Mouse (Mus musculus) MN1 (cell line): Measurements from ENCODE around the gene Ryk.
"Not testable (repeated sequence)": the region's sequence is repeated elsewhere in the genome, so short reads cannot be mapped to it uniquely, and the experiment has no call there.

Experiments
- DNase-seq: peaks from one replicate; pipeline ENCODE4 v3.0.0-alpha.2; 2016; ENCODE audit warnings: low spot score

The Ryk gene

DNA sequence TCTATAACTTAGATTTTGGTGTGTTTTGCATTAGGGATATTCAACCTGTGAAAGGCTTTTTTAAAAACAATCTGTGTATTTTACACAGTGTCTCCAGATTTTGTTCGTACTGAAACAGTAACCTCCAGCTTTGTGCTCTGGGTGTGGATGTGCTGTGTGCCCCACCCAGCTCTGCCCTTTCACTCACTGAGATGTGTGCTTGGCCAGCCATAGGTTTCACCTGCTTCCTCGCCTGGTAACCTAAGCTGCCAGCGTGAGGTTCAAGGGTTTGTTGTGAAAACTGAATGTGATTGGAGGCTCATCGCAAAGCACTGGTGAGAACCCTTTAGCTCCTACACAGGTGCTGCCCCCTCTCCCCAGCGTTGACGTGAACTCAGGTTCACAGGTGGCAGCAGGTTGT is 70.2 kb downstream of the Ryk start:
- no peak for DNase-seq

GRCm38 (mm10) chr9:102906781-102907180 is 72.1 kb downstream of the Ryk start:
- no peak for DNase-seq

DNA sequence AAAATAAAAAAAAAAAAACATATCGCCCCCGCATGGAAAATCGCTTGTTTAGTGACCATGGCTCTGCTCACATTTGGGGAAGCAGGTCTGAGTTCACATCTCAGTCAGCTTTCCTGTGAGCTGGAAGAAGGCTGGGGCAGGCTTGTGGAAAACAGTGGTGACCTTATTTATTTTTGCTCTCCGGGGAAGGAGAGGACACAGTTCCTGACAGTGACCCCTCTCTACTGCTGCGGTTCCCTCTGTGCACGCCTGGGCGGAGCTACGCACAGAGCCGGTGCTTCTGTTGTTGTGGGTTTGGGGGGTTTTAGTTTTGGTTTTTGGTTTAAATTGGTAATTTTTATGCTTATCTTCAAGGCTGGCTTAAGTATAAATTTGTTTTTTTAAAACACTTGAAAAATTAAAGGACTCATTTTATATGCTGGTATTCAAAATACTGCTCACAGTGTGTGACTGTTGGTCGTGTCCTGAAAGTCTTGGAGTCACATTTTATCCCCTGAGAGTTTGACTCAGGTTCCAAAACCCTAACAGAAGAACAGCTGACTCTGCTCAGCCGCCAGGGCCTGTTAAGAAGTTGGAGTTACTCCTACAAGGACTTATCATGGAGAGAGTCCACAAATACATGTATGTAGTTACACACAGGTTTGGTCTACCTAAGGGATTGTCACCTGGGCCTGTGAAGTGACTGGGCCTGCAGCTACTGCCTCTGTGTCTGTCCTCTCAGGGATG is 73.0 kb downstream of the Ryk start:
- no peak for DNase-seq

DNA sequence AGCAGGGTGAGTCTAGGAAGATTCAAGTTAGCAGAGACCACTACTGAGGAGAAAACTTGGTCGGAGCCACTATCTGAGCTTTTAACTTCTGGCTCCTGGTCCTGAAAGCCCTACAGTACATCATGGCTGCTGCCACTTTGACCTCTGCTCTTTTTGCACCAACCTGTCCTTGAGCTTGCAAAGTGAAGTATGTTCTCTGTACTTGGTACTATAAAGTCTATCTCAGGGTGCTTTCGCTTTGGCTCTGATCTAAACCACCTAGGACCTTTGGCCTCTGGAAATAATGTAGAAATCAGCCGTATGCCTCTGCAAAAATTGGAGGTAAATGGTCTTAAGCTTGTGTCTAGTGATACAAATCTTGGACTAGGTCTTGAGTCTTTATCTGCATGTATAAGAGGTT is 76.8 kb downstream of the Ryk start:
- no peak for DNase-seq

DNA sequence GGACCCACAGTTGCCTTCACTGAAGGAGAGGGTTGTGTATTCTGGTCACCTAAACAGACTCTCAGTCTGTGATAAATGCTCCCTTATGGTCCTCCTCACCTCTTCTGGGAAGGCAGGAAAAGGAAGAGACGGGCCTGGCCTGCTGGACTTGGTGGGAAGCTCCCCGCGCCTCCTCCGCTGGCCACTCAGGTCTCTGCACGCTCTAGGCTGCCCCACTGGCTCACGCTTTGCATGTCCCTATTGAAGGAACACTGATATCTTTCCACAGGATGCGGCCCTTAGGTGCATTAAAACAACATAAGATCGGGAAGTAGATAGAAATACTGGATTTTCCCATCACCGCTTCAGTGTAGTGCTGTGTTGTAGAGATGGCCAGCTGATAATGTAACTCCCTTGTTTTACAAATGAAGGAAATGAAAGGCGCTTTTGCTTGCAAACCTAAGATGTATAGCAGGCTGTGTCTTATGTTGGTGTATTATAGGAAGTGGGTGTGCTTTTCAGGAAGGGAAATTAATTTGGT is 77.9 kb downstream of the Ryk start:
- DNase-seq: no peak

- not testable (repeated sequence) for DNase-seq
Observed at GRCm38 (mm10) chr9:102913597-102913996, 78.9 kb downstream of the Ryk start.

- no peak for DNase-seq
Observed at GRCm38 (mm10) chr9:102914583-102914982, 79.9 kb downstream of the Ryk start.

GRCm38 (mm10) chr9:102915292-102915854 is 80.7 kb downstream of the Ryk start:
- DNase-seq: no peak

- DNase-seq: no peak
Observed at GRCm38 (mm10) chr9:102916076-102916475, 81.4 kb downstream of the Ryk start.

GRCm38 (mm10) chr9:102917532-102918129 is 82.9 kb downstream of the Ryk start:
- no peak for DNase-seq

GRCm38 (mm10) chr9:102919486-102919885 is 84.8 kb downstream of the Ryk start:
- DNase-seq: no peak

GRCm38 (mm10) chr9:102921791-102922190 is 87.1 kb downstream of the Ryk start:
- DNase-seq: no peak

DNA sequence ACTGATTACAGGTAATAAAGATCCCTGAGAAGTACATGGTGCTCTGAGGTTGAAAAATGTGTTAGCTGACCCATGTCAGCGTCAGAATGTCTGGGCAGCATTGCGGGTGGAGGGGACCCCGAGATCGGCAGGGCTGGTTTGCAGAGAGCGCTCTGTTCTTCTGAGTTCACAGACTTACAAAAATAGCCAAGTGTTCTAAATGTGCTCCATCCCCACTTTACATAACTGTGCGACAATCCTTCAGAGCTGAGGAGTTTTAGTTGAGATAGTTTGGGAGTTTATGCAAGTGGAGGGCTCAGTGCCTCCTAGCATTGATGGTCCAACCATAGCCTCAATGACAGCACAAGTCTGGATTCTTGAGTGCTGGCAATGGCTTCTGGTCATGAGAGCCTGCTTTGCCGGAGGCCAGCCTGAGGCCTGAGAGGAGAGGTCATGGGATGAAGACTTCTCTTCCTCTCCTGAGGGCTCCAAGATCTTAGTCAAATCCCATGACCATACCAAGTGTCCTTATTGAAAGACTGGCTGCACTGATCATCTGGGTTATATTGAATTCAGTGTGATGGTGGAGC is 88.2 kb downstream of the Ryk start:
- DNase-seq: no peak

GRCm38 (mm10) chr9:102923836-102924235 is 89.1 kb downstream of the Ryk start:
- no peak for DNase-seq

GRCm38 (mm10) chr9:102924627-102925316 is 90.1 kb downstream of the Ryk start:
- no peak for DNase-seq

DNA sequence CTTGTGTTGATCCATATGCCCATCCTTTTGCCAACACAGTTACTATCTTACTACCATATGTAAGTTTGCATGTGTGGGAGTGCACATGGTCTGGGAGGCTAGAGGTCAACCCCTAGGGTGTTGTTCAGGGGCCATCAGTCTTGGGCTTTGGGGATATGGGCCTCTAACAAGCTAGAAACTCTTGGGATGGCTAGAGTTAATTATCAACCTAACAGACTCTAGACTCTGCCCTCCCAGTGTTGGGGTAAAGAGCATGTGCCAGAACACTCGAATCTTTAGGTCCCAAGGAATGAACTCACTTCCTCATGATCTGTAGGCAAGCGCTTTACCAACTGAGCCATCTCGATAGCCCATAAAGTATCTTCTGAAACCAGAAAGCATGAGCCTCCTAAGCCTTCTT is 91.4 kb downstream of the Ryk start:
- no peak for DNase-seq

DNA sequence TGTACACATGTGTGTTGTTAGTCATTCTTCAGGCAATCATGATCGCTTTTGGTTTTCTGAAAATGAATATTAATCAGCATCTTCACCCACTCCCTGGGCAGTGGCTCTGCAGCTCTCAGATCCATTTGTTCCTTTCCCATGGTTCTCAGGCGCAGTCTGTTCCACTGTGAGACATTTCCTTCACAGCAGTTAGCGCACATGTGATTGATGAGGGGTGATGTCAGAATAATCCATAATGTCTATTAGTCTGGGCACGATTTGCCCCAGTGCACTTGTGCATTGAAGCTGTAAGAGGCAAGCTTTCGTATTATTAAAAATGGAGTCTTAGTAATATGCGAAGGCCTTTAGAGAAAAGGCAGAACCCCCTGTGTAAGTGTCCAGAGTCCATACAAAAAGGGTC is 95.1 kb downstream of the Ryk start:
- DNase-seq: no peak

- DNase-seq: no peak
Observed at GRCm38 (mm10) chr9:102933925-102934721, 99.4 kb downstream of the Ryk start.

DNA sequence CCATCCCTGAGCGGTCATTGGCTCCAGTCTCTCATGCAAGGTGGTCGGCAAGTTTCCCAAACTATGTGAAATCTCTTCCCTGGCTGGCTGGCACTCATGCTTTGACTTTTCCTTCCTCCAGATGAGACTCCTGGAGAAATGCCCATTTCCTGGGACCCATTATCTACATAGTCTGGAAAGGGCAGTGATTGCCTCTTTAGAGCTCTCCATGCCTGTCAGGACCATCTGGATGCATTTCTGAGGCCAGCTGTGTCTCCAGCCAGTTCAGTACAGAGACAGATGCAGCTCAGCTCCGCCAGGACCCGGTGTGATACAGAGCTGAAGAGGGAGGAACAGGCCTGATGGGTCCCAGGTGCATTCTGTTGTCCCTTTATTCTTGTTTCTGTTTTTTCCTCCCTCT is 107.5 kb downstream of the Ryk start:
- no peak for DNase-seq

GRCm38 (mm10) chr9:102944891-102945290 is 110.2 kb downstream of the Ryk start:
- DNase-seq: no peak

DNA sequence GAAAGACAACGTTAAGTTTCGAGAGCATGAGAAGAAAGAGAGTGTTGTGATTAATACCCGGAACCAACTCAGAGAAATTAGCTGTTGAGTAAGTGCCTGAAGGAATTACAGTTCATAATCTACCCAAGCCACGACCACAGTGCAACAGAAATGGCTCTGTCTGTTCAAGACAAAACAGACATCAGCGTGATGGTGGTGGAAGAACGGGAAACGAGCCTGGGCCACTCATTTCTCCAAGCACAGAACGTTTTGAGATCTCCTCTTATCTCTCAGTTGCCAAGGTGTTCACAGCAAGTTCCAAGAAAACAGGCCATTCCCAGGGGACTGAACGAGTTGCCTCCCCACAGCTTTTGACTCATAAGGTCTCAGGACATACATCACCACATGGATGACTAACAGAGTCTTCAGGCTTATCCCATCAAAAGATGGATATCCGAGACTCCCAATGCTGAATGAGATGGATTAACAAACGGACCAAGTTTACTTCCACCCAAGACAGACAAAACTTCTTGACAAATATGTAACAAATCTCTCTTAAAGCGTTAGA is 111.8 kb downstream of the Ryk start:
- DNase-seq: no peak
